In the genomic region with DNA sequence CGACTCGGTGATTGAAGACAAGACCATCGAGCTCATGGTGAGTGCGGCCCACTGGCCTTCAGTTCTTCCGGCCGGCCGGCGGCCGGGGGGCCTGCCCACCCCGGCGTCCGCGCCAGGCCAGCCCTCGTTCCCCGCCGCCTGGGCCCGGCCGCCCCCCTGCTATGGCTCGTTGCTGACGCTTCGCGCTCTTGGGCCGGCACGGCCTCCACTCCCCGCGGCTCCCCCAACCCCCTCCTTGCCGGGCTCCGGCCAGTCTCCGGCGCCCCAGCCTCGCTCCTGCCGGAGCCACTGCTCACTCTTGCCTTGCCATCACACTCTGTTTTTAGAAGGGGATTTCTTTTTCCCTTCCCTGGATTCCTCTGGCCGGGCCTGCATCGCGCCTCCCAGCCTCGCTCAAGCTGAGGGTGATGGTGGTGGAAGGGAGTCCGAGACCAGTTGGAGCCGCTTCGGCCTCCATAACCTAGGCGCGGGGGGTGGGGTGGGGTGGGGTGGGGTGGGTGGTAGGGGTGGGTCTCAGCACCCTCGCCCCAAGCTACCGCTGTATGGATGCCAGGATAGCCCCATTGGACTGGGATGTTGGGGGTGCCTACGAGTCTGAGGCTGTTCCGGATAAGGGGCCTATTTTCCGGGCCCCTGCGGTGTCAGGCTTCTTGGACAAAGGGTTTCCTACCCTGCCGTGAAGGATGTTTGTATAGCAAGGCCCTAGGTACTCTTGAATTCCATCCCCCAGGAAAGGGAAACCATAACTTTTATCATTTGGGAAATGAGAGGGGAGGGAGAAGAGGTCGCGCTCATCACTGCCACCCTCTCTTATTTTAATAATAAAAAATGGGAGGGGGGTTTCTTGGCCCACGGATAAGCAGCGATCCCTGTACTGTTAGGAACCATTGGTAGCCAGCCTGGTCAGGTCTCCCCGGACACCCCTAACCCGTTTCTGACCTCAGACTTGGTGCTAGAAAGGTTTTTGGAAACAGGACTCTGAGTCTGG, we compare ENCODE assay signal across 8 mouse cellular contexts. TPM values are rescaled to one million over a fixed set of nuclear protein-coding genes. Genes with fewer than 3 reads are reported as not detected.
DNase-seq lines count a peak whose midpoint lies in the region; ATAC-seq lines count a peak whose summit lies in the region.

No protein-coding gene starts in this region.

- under 1% methylated on average over 53 of the region's 54 CpGs for WGBS in embryonic facial prominence, embryonic 11.5 days
- WGBS in liver, embryonic 16.5 days (ENCODE audit: insufficient replicate concordance), result under 1% methylated on average over 46 of the region's 54 CpGs
- 0% methylated on average over 37 of the region's 54 CpGs for whole genome bisulfite sequencing in stomach, embryonic 14.5 days

- H3K9ac ChIP-seq in embryonic facial prominence, embryonic 11.5 days (replicated peaks; ENCODE audit: low read length), result peak overlapping the region; percentile 92
- peak overlapping the region; percentile 98 for H3K9ac ChIP-seq in liver, embryonic 16.5 days (ENCODE audit: low read depth, low read length)
- H3K9ac ChIP-seq in stomach, embryonic 14.5 days (replicated peaks; ENCODE audit: low read depth, low read length), result peak overlapping the region; percentile 83

- DNase-seq in left cerebral cortex, adult 8-10 months (ENCODE audit: low spot score in 2 of 2), result peak; percentile 25 to 43
- DNase-seq in left cerebral cortex, adult 11 months (ENCODE audit: low spot score), result no peak
- DNase-seq in adrenal gland, adult 2 months, result peak; percentile 17
- no peak for DNase-seq in embryonic facial prominence, embryonic 11.5 days (ENCODE audit: low spot score)
- DNase-seq in heart, postnatal 25 days (ENCODE audit: low spot score), result peak; percentile 7
- no peak for DNase-seq in kidney, postnatal 10 days

- no peaks in the 10 kb centered on the region for H3K36me3 ChIP-seq in embryonic facial prominence, embryonic 11.5 days (replicated peaks; ENCODE audit: control insufficient read depth, insufficient read depth, low read depth, low read length)
- H3K36me3 ChIP-seq in liver, embryonic 16.5 days (ENCODE audit: control insufficient read depth, insufficient read depth), result no peaks in the 10 kb centered on the region
- no peaks in the 10 kb centered on the region for H3K36me3 ChIP-seq in stomach, embryonic 14.5 days (ENCODE audit: control insufficient read depth, insufficient read depth, low read length)

- H3K4me2 ChIP-seq in embryonic facial prominence, embryonic 11.5 days (ENCODE audit: low read depth, low read length), result peak overlapping the region; percentile 64
- H3K4me2 ChIP-seq in liver, embryonic 16.5 days (ENCODE audit: low read depth, low read length), result peak overlapping the region; percentile 84
- H3K4me2 ChIP-seq in stomach, embryonic 14.5 days (replicated peaks; ENCODE audit: low read depth, low read length), result peak overlapping the region; percentile 84

- H3K9me3 ChIP-seq in embryonic facial prominence, embryonic 11.5 days (replicated peaks; ENCODE audit: control insufficient read depth, low read length), result no peaks in the 10 kb centered on the region
- H3K9me3 ChIP-seq in liver, embryonic 16.5 days (replicated peaks; ENCODE audit: control insufficient read depth, low read length), result no peaks in the 10 kb centered on the region
- no peaks in the 10 kb centered on the region for H3K9me3 ChIP-seq in stomach, embryonic 14.5 days (ENCODE audit: control insufficient read depth, low read depth, low read length)

- peak overlapping the region; percentile 94 for H3K27ac ChIP-seq in embryonic facial prominence, embryonic 11.5 days (replicated peaks; ENCODE audit: low read depth, low read length)
- H3K27ac ChIP-seq in liver, embryonic 16.5 days (ENCODE audit: low read length), result peak overlapping the region; percentile 99
- H3K27ac ChIP-seq in stomach, embryonic 14.5 days (ENCODE audit: low read length), result peak overlapping the region; percentile 98

- intact Hi-C loops in heart, postnatal 25 days (cut with DNase I), result loop anchor here (5.0 kb wide), 1 partner anchor 49 kb away; no protein-coding TSS in a partner anchor

- peak overlapping the region; percentile 78 for H3K4me3 ChIP-seq in embryonic facial prominence, embryonic 11.5 days (ENCODE audit: low read depth, low read length)
- peak overlapping the region; percentile 96 for H3K4me3 ChIP-seq in liver, embryonic 16.5 days (ENCODE audit: low read depth, low read length)
- H3K4me3 ChIP-seq in stomach, embryonic 14.5 days (ENCODE audit: low read depth, low read length), result peak overlapping the region; percentile 82

- no peaks in the 10 kb centered on the region for H3K4me1 ChIP-seq in embryonic facial prominence, embryonic 11.5 days (ENCODE audit: control insufficient read depth, insufficient read depth, low read length)
- peaks cover 33% of the 10 kb centered on the region for H3K4me1 ChIP-seq in liver, embryonic 16.5 days (ENCODE audit: control insufficient read depth, low read depth, low read length)
- peaks cover 13% of the 10 kb centered on the region; the same call in 1 of the 2 replicates for H3K4me1 ChIP-seq in stomach, embryonic 14.5 days (ENCODE audit: control insufficient read depth, insufficient read depth, low read length)

- no peaks in the 10 kb centered on the region for H3K27me3 ChIP-seq in embryonic facial prominence, embryonic 11.5 days (ENCODE audit: control insufficient read depth, insufficient read depth, low read length)
- no peaks in the 10 kb centered on the region for H3K27me3 ChIP-seq in liver, embryonic 16.5 days (ENCODE audit: control insufficient read depth, insufficient read depth, low read depth, low read length)
- no peaks in the 10 kb centered on the region for H3K27me3 ChIP-seq in stomach, embryonic 14.5 days (ENCODE audit: control insufficient read depth, insufficient read depth, low read length)

- ATAC-seq in embryonic facial prominence, embryonic 11.5 days (replicated peaks; ENCODE audit: insufficient number of reproducible peaks, low FRiP score, low TSS enrichment, low read depth), result no peak; the same call in none of the 2 replicates
- peak; percentile 33 for ATAC-seq in liver, embryonic 16.5 days (ENCODE audit: low read depth)
- peak; percentile 72 for ATAC-seq in stomach, embryonic 14.5 days (ENCODE audit: insufficient number of reproducible peaks, insufficient read depth, low FRiP score, low read depth)

RNA-seq across cellular contexts. Expression of a gene that starts 0.7 kb away (rescaled TPM):
- total RNA-seq in left cerebral cortex, adult 8-10 months (2022), result 100 to 1,000 TPM; 109 to 129 (median 121) TPM
- 10 to 100 TPM; 85.2 to 98.2 TPM for total RNA-seq in adrenal gland, adult 2 months (2021)
- 45.9 and 57.8 TPM in 2 replicates for polyA plus RNA-seq in adrenal gland, adult 2 months (2012; rRNA removed)
- 83.3 and 90.6 TPM in 2 replicates for polyA plus RNA-seq in embryonic facial prominence, embryonic 11.5 days (2014; fragmentation: Nextera tagmentation; extraction: Ambion mirVana)
- total RNA-seq in heart, postnatal 25 days (2021), result 10 to 100 TPM; 50.1 to 51.0 TPM
- polyA plus RNA-seq in liver, embryonic 16.5 days (2015; fragmentation: Nextera tagmentation; extraction: Ambion mirVana), result 19.5 and 19.8 TPM in 2 replicates
- polyA plus RNA-seq in stomach, embryonic 14.5 days (2014; fragmentation: Nextera tagmentation; extraction: Ambion mirVana), result 65.1 and 67.3 TPM in 2 replicates

Comparison
In these comparisons a context has a peak if more than half of its experiments do, and no peak if none do; other contexts are left out.
1. DNase-seq: peak in left cerebral cortex, adult 8-10 months (2 of 2), adrenal gland, adult 2 months (single experiment) and heart, postnatal 25 days (single experiment); none in left cerebral cortex, adult 11 months (single experiment), embryonic facial prominence, embryonic 11.5 days (single experiment) and kidney, postnatal 10 days (single experiment).
2. Peak in every context shown above with its lines, with median percentiles within 50 percentile points of each other: H3K27ac ChIP-seq, H3K4me2 ChIP-seq, H3K4me3 ChIP-seq and H3K9ac ChIP-seq.